Mouse (Mus musculus) gastrocnemius, postnatal 36 days (tissue): ENCODE data around the gene Lcp1. TPM values are rescaled to one million over a fixed set of nuclear protein-coding genes. Genes with fewer than 3 reads are reported as not detected.

Experiments used
- DNase-seq, 2 experiments: peaks; one replicate each; pipeline ENCODE4 v3.0.0; 2022
- intact Hi-C: fragments of 180-260 bp; cut with DNase I; formaldehyde crosslinking; loops from one replicate; pipeline ENCODE4 v1.15.1; 2025
- microRNA-seq, 2 experiments: library from miRNA; unstranded; fragments of <30 nt; microRNA quantifications; one replicate each; pipeline ENCODE4 v1.2.0; 2021
- total RNA-seq, 2 experiments: library from RNA; stranded (reverse); gene quantifications; 2 replicates each; pipeline ENCODE4 v1.2.3; 2021

Lcp1 gene
- total RNA-seq, 2 experiments from 2014 or later = 3.4 to 3.9 TPM

GRCm38 (mm10) chr14:75246024-75247000, 115.4 kb downstream of the Lcp1 start:
- no peak for DNase-seq
- intact Hi-C loops = no loop called here

GRCm38 (mm10) chr14:75250432-75250831, 119.5 kb downstream of the Lcp1 start:
- intact Hi-C loops = no loop called here
- DNase-seq = no peak

GRCm38 (mm10) chr14:75256521-75256920, 125.6 kb downstream of the Lcp1 start:
- intact Hi-C loops = no loop called here
- DNase-seq = no peak

GRCm38 (mm10) chr14:75269531-75269930, 138.6 kb downstream of the Lcp1 start:
- DNase-seq = no peak
- intact Hi-C loops = no loop called here

- intact Hi-C loops = no loop called here
Measured at GRCm38 (mm10) chr14:75279716-75280115, 148.8 kb downstream of the Lcp1 start.

GRCm38 (mm10) chr14:75280406-75280805, 149.5 kb downstream of the Lcp1 start:
- no peak for DNase-seq

More at GRCm38 (mm10) chr14:75279716-75280115, 148.8 kb downstream of the Lcp1 start:
- DNase-seq = no peak

More at GRCm38 (mm10) chr14:75280406-75280805, 149.5 kb downstream of the Lcp1 start:
- intact Hi-C loops = no loop called here

Small RNA genes within 50 kb of the gene (microRNA-seq; reads per million reads assigned to microRNA genes)
- 0 reads per million in 2 experiments for gene Gm44482

Other genes with a start within 250 kb of the Lcp1 start
- 1 to 10 TPM; 3.1 to 4.0 TPM for gene Lrch1, start 183.2 kb upstream of the Lcp1 start, total RNA-seq
- under 1 TPM; 0.10 to 0.12 TPM for gene Rubcnl, start 115.1 kb upstream of the Lcp1 start, total RNA-seq
- not detected for gene Lrrc63, start 220 bp upstream of the Lcp1 start, total RNA-seq
- not detected for gene Cpb2, start 111.2 kb downstream of the Lcp1 start, total RNA-seq
- gene Zc3h13, start 153.3 kb downstream of the Lcp1 start, total RNA-seq = 10 to 100 TPM; 12.2 to 15.9 TPM